Mouse (Mus musculus) CH12.LX (cell line): Measurements from ENCODE around the gene Fam13c. TPM values are rescaled to one million over a fixed set of nuclear protein-coding genes. Genes with fewer than 3 reads are reported as not detected.

Source experiments
- DNase-seq: peaks from one replicate; pipeline ENCODE4 v3.0.0-alpha.2; 2013; ENCODE audit errors: extremely low read depth
- H3K27ac ChIP-seq: 2 replicates; pipeline ENCODE4 v1.5.1; 2012; ENCODE audit warnings: low read depth, mild to moderate bottlenecking, control low read depth, moderate library complexity; ENCODE audit not compliant: insufficient read depth
- H3K27me3 ChIP-seq: replicated peaks from 2 replicates; pipeline ENCODE3; 2012; ENCODE audit warnings: inconsistent platforms
- H3K36me3 ChIP-seq, 2 experiments: replicated peaks in 1 of 2; 2 replicates each; pipeline versions ENCODE3 to v1.6.1; 2012; ENCODE audit warnings: inconsistent platforms in 1 of 2, low read length in 1 of 2, mild to moderate bottlenecking in 1 of 2, mixed read lengths in 1 of 2, moderate library complexity in 1 of 2; ENCODE audit not compliant: control insufficient read depth in 1 of 2, insufficient read depth in 1 of 2
- H3K4me1 ChIP-seq, 2 experiments: 2 replicates each; pipeline ENCODE4 v1.6.1; 2012; ENCODE audit warnings: inconsistent platforms in 1 of 2, moderate library complexity in 1 of 2; ENCODE audit not compliant: insufficient read depth in 2 of 2, control insufficient read depth in 1 of 2
- H3K4me2 ChIP-seq: 2 replicates; pipeline ENCODE4 v1.6.1; 2012; ENCODE audit warnings: low read depth, mild to moderate bottlenecking, control low read depth; ENCODE audit not compliant: poor library complexity, insufficient read depth, severe bottlenecking
- H3K4me3 ChIP-seq, 3 experiments: fragments of 150-350 bp in 1 of 3; sonication (generic) in 1 of 3; replicated peaks in 1 of 3; 2 replicates each; pipeline versions ENCODE3 to v1.5.1; 2011 to 2012; ENCODE audit warnings: low read depth in 2 of 3, low read length in 2 of 3, mild to moderate bottlenecking in 2 of 3, moderate library complexity in 2 of 3, control low read depth in 1 of 3, improper control_type of control experiment in 1 of 3, inconsistent platforms in 1 of 3, mixed read lengths in 1 of 3; ENCODE audit not compliant: poor library complexity in 1 of 3
- H3K79me2 ChIP-seq: replicated peaks from 2 replicates; pipeline ENCODE4 v1.6.1; 2012; ENCODE audit warnings: mild to moderate bottlenecking, moderate library complexity; ENCODE audit not compliant: control insufficient read depth, poor library complexity, insufficient read depth, severe bottlenecking; ENCODE audit errors: extremely low read depth
- H3K9ac ChIP-seq: 2 replicates; pipeline ENCODE4 v1.6.1; 2012; ENCODE audit warnings: low read depth, mild to moderate bottlenecking, control low read depth, moderate library complexity; ENCODE audit not compliant: insufficient read depth
- H3K9me3 ChIP-seq: replicated peaks from 2 replicates; pipeline ENCODE3; 2012; ENCODE audit warnings: low read length, inconsistent platforms, mixed read lengths
- BHLHE40 ChIP-seq: IDR thresholded peaks from 2 replicates; pipeline ENCODE4 v1.6.1; 2011; ENCODE audit warnings: mild to moderate bottlenecking, low read depth, low read length, improper control_type of control experiment
- CHD1 ChIP-seq: IDR thresholded peaks from 2 replicates; pipeline ENCODE4 v1.6.1; 2012; ENCODE audit warnings: low read depth, low read length, improper control_type of control experiment, inconsistent platforms
- CTCF ChIP-seq, 2 experiments: IDR thresholded peaks in 1 of 2; conservative IDR thresholded peaks in 1 of 2; 2 replicates each; pipeline ENCODE4 v1.5.1; 2011 to 2012; ENCODE audit warnings: low read depth in 2 of 2, low read length in 2 of 2, improper control_type of control experiment in 1 of 2, inconsistent platforms in 1 of 2, mild to moderate bottlenecking in 1 of 2, moderate library complexity in 1 of 2
- E2F4 ChIP-seq: IDR thresholded peaks from 2 replicates; pipeline ENCODE4 v1.6.1; 2011; ENCODE audit warnings: low read depth, low read length, improper control_type of control experiment; ENCODE audit not compliant: insufficient replicate concordance
- ELF1 ChIP-seq: IDR thresholded peaks from 2 replicates; pipeline ENCODE4 v1.6.1; 2014; ENCODE audit warnings: low read depth, mild to moderate bottlenecking, inconsistent platforms, low read length, improper control_type of control experiment
- EP300 ChIP-seq: IDR thresholded peaks from 2 replicates; pipeline ENCODE4 v1.6.1; 2011; ENCODE audit warnings: low read length, improper control_type of control experiment
- GABPA ChIP-seq: IDR thresholded peaks from 2 replicates; pipeline ENCODE4 v1.6.1; 2012; ENCODE audit warnings: low read depth, low read length, improper control_type of control experiment, inconsistent platforms; ENCODE audit not compliant: insufficient replicate concordance
- HCFC1 ChIP-seq: IDR thresholded peaks from 2 replicates; pipeline ENCODE4 v1.6.1; 2012; ENCODE audit warnings: low read depth, mild to moderate bottlenecking, inconsistent platforms, low read length, improper control_type of control experiment
- IRF4 ChIP-seq: IDR thresholded peaks from 2 replicates; pipeline ENCODE4 v1.6.1; 2014; ENCODE audit warnings: low read depth, mild to moderate bottlenecking, inconsistent platforms, low read length, improper control_type of control experiment
- JUN ChIP-seq: IDR thresholded peaks from 2 replicates; pipeline ENCODE4 v1.6.1; 2011; ENCODE audit warnings: low read depth, mild to moderate bottlenecking, low read length, improper control_type of control experiment, moderate library complexity; ENCODE audit not compliant: insufficient read depth
- MAFK ChIP-seq: IDR thresholded peaks from 2 replicates; pipeline ENCODE4 v1.6.1; 2011; ENCODE audit warnings: low read length, improper control_type of control experiment; ENCODE audit not compliant: insufficient replicate concordance
- MAX ChIP-seq: IDR thresholded peaks from 2 replicates; pipeline ENCODE4 v1.6.1; 2011; ENCODE audit warnings: low read length, improper control_type of control experiment
- MAZ ChIP-seq: IDR thresholded peaks from 2 replicates; pipeline ENCODE4 v1.6.1; 2012; ENCODE audit warnings: low read depth, mild to moderate bottlenecking, inconsistent platforms, low read length, improper control_type of control experiment, moderate library complexity
- MEF2A ChIP-seq: IDR thresholded peaks from 2 replicates; pipeline ENCODE4 v1.6.1; 2014; ENCODE audit warnings: low read depth, mild to moderate bottlenecking, inconsistent platforms, low read length, improper control_type of control experiment, borderline replicate concordance
- POLR2A ChIP-seq: IDR thresholded peaks from 2 replicates; pipeline ENCODE4 v1.6.1; 2011; ENCODE audit warnings: low read depth, mild to moderate bottlenecking, improper control_type of control experiment, low read length
- POLR2AphosphoS2 ChIP-seq: IDR thresholded peaks from 2 replicates; pipeline ENCODE4 v1.6.1; 2011; ENCODE audit warnings: low read depth, low read length, improper control_type of control experiment
- RAD21 ChIP-seq: IDR thresholded peaks from 2 replicates; pipeline ENCODE4 v1.6.1; 2011; ENCODE audit warnings: low read depth, mild to moderate bottlenecking, low read length, improper control_type of control experiment, moderate library complexity
- SIN3A ChIP-seq: IDR thresholded peaks from 2 replicates; pipeline ENCODE4 v1.6.1; 2012; ENCODE audit warnings: low read length, improper control_type of control experiment, inconsistent platforms
- SMC3 ChIP-seq: IDR thresholded peaks from 2 replicates; pipeline ENCODE4 v1.6.1; 2011; ENCODE audit warnings: low read depth, low read length, improper control_type of control experiment
- TBP ChIP-seq: conservative IDR thresholded peaks from 2 replicates; pipeline ENCODE4 v1.6.1; 2011; ENCODE audit warnings: low read depth, low read length, improper control_type of control experiment
- USF2 ChIP-seq: conservative IDR thresholded peaks from 2 replicates; pipeline ENCODE4 v1.6.1; 2011; ENCODE audit warnings: low read depth, low read length, improper control_type of control experiment
- ZC3H11A ChIP-seq: IDR thresholded peaks from 2 replicates; pipeline ENCODE4 v1.6.1; 2012; ENCODE audit warnings: low read depth, mild to moderate bottlenecking, inconsistent platforms, low read length, improper control_type of control experiment
- ZNF384 ChIP-seq: IDR thresholded peaks from 2 replicates; pipeline ENCODE4 v1.6.1; 2012; ENCODE audit warnings: low read depth, low read length, improper control_type of control experiment, inconsistent platforms
- dilution Hi-C: fragments of 300-500 bp; cut with MboI; formaldehyde crosslinking; loops from 2 replicates; pipeline ENCODE4 v1.14.3; 2020; ENCODE audit warnings: low sequenced_read_pairs; ENCODE audit not compliant: extremely low pct_unique_long_range_greater_than_20kb, extremely low pct_ligation_motif_present
- in situ Hi-C: fragments of 300-500 bp; cut with MboI; formaldehyde crosslinking; loops from 3 replicates; pipeline ENCODE4 v1.14.3; 2019; ENCODE audit warnings: low sequenced_read_pairs, low pct_ligation_motif_present, low pct_unique_long_range_greater_than_20kb, mixed read lengths
- polyA plus RNA-seq: library from polyadenylated mRNA; unstranded; fragments of >175 nt; gene quantifications from 2 replicates; pipeline ENCODE4 v1.2.1, GENCODE M21; 2012; ENCODE audit warnings: low read depth; ENCODE audit not compliant: insufficient read length
- total RNA-seq, 2 experiments: library from RNA; depleted of rRNA; stranded (reverse); fragments of 300-350 nt in 1 of 2; fragments of >200 nt in 1 of 2; gene quantifications; 2 replicates each; pipeline ENCODE4 v1.2.3; 2012 to 2014

The Fam13c gene
- total and polyA plus RNA-seq, 3 experiments = not detected

GRCm38 (mm10) chr10:70506499-70507168, 66.4 kb downstream of the Fam13c start:
- H3K9ac ChIP-seq = no peak overlapping the region

GRCm38 (mm10) chr10:70507880-70508279, 67.6 kb downstream of the Fam13c start:
- Histone ChIP-seq H3K4me1 (no peaks in the 10 kb centered on the region), H3K9ac (no peak overlapping the region), H3K27ac (no peak overlapping the region), H3K4me2 (no peak overlapping the region), H3K9me3 (peaks cover 43% of the 10 kb centered on the region), H3K27me3 (no peaks in the 10 kb centered on the region), H3K4me3 (no peak overlapping the region), H3K79me2 (no peaks in the 10 kb centered on the region), H3K36me3 (no peaks in the 10 kb centered on the region)
- DNase-seq = no peak
- dilution Hi-C loops = no loop called here
- TF ChIP-seq IRF4 (no peak), TBP (no peak), ZC3H11A (no peak), MEF2A (no peak), MAX (no peak), GABPA (no peak), SMC3 (no peak), ZNF384 (no peak), SIN3A (no peak), POLR2A (no peak), MAFK (no peak), BHLHE40 (no peak), CHD1 (no peak), HCFC1 (no peak), POLR2AphosphoS2 (no peak), USF2 (no peak), RAD21 (no peak), E2F4 (no peak), EP300 (no peak)
- in situ Hi-C loops = no loop called here

More at GRCm38 (mm10) chr10:70506499-70507168, 66.4 kb downstream of the Fam13c start:
- H3K4me1 ChIP-seq = no peaks in the 10 kb centered on the region
- dilution Hi-C loops = no loop called here
- TF ChIP-seq POLR2A (no peak), MAZ (no peak), SIN3A (no peak), ELF1 (no peak), E2F4 (no peak), JUN (no peak), EP300 (no peak), POLR2AphosphoS2 (no peak), ZNF384 (no peak), RAD21 (no peak), CTCF (conservative IDR thresholded peaks at IDR 0.05 in 1 of 2, IDR thresholded peaks at IDR 0.05 in 1 of 2; ENCODE audit: low read depth in 2 of 2, low read length in 2 of 2) (no peak), TBP (no peak)
- TF ChIP-seq, all 38 proteins: peak for 0
- in situ Hi-C loops = no loop called here
- no peak overlapping the region for H3K4me3 ChIP-seq
- H3K27me3 ChIP-seq = no peaks in the 10 kb centered on the region
- peaks cover 48% of the 10 kb centered on the region for H3K9me3 ChIP-seq
- H3K36me3 ChIP-seq = no peaks in the 10 kb centered on the region
- no peaks in the 10 kb centered on the region for H3K79me2 ChIP-seq
- H3K4me2 ChIP-seq = no peak overlapping the region
- no peak for DNase-seq
- no peak overlapping the region for H3K27ac ChIP-seq
